Mouse (Mus musculus) kidney, embryonic 16.5 days (tissue): Measurements from ENCODE around the gene Scgb1a1. TPM values are rescaled to one million over a fixed set of nuclear protein-coding genes. Genes with fewer than 3 reads are reported as not detected.

Experiments
- ATAC-seq: fragments of 200-750 bp; cut with Nextera tagmentation; 2 replicates; pipeline ENCODE4 v1.8.0; 2017; ENCODE audit warnings: moderate TSS enrichment; ENCODE audit not compliant: low FRiP score, low TSS enrichment
- H3K27ac ChIP-seq: fragments of 300-500 bp; sonication (generic); 2 replicates; pipeline ENCODE4 v1.5.1; 2014; ENCODE audit warnings: low read length
- H3K27me3 ChIP-seq: fragments of 300-500 bp; sonication (generic); 2 replicates; pipeline ENCODE4 v1.6.1; 2014; ENCODE audit warnings: low read length, control low read depth, mixed read lengths; ENCODE audit not compliant: insufficient read depth
- H3K36me3 ChIP-seq: fragments of 300-500 bp; sonication (generic); 2 replicates; pipeline ENCODE4 v1.6.1; 2014; ENCODE audit warnings: low read length, control low read depth, mixed read lengths; ENCODE audit not compliant: insufficient read depth
- H3K4me1 ChIP-seq: fragments of 300-500 bp; sonication (generic); 2 replicates; pipeline ENCODE4 v1.6.1; 2014; ENCODE audit warnings: low read length, control low read depth, mixed read lengths; ENCODE audit not compliant: insufficient read depth
- H3K4me2 ChIP-seq: fragments of 300-500 bp; sonication (generic); replicated peaks from 2 replicates; pipeline ENCODE4 v1.6.1; 2014; ENCODE audit warnings: low read depth, low read length
- H3K4me3 ChIP-seq: fragments of 300-500 bp; sonication (generic); 2 replicates; pipeline ENCODE4 v1.5.1; 2014; ENCODE audit warnings: mild to moderate bottlenecking, low read length
- H3K9ac ChIP-seq: fragments of 300-500 bp; sonication (generic); replicated peaks from 2 replicates; pipeline ENCODE4 v1.6.1; 2014; ENCODE audit warnings: low read length
- H3K9me3 ChIP-seq: fragments of 300-500 bp; sonication (generic); 2 replicates; pipeline ENCODE4 v1.6.1; 2016; ENCODE audit warnings: low read length, control low read depth
- WGBS: fragments of 180-500 bp; shearing (Covaris S2); extraction: QIAGEN DNeasy Blood & Tissue Kit; methylation state at CpG from one replicate; pipeline ENCODE4 v1.1.7; 2014; 5-methylcytosine and 5-hydroxymethylcytosine counted together
- polyA plus RNA-seq: library from polyadenylated mRNA; unstranded; fragments of >200 nt; fragmentation: Nextera tagmentation; extraction: Ambion mirVana; gene quantifications from 2 replicates; pipeline ENCODE4 v1.2.1, GENCODE M21; 2015

Gene Scgb1a1
- polyA plus RNA-seq, 1 experiment from 2014 or later = 0.76 TPM

GRCm38 (mm10) chr19:9047946-9048387 lies 39.8 kb downstream of the Scgb1a1 start:
- H3K36me3 ChIP-seq = no peaks in the 10 kb centered on the region
- H3K9me3 ChIP-seq = no peaks in the 10 kb centered on the region
- no peak overlapping the region for H3K4me2 ChIP-seq
- no peak overlapping the region for H3K4me3 ChIP-seq
- no peak for ATAC-seq
- H3K4me1 ChIP-seq = peaks cover 4% of the 10 kb centered on the region; the same call in 1 of the 2 replicates
- H3K27me3 ChIP-seq = no peaks in the 10 kb centered on the region
- no peak overlapping the region for H3K27ac ChIP-seq
- H3K9ac ChIP-seq = no peak overlapping the region
- WGBS = 39% methylated on average over 1 of the region's 1 CpGs

GRCm38 (mm10) chr19:9047207-9047945 lies 40.4 kb downstream of the Scgb1a1 start:
- WGBS = 71% methylated on average over 7 of the region's 7 CpGs
- Histone ChIP-seq H3K9me3 (no peaks in the 10 kb centered on the region), H3K9ac (no peak overlapping the region), H3K4me1 (peaks cover 4% of the 10 kb centered on the region; the same call in 1 of the 2 replicates), H3K4me3 (no peak overlapping the region), H3K27me3 (no peaks in the 10 kb centered on the region), H3K4me2 (no peak overlapping the region), H3K27ac (no peak overlapping the region), H3K36me3 (no peaks in the 10 kb centered on the region)
- ATAC-seq = no peak

- no peak for ATAC-seq
- no peak overlapping the region for H3K27ac ChIP-seq
- no peak overlapping the region for H3K4me3 ChIP-seq
- no peak overlapping the region for H3K4me2 ChIP-seq
- H3K27me3 ChIP-seq = no peaks in the 10 kb centered on the region
- peaks cover 4% of the 10 kb centered on the region; the same call in 1 of the 2 replicates for H3K4me1 ChIP-seq
- 57% methylated on average over 4 of the region's 4 CpGs for WGBS
- H3K36me3 ChIP-seq = no peaks in the 10 kb centered on the region
- no peak overlapping the region for H3K9ac ChIP-seq
- no peaks in the 10 kb centered on the region for H3K9me3 ChIP-seq
Observed at GRCm38 (mm10) chr19:9044291-9044690, 43.5 kb downstream of the Scgb1a1 start.

- Histone ChIP-seq H3K4me2 (no peak overlapping the region), H3K4me3 (no peak overlapping the region), H3K9me3 (no peaks in the 10 kb centered on the region), H3K36me3 (no peaks in the 10 kb centered on the region), H3K27me3 (no peaks in the 10 kb centered on the region), H3K4me1 (peaks cover 4% of the 10 kb centered on the region; the same call in 1 of the 2 replicates), H3K9ac (no peak overlapping the region), H3K27ac (no peak overlapping the region)
- WGBS = 96% methylated on average over 1 of the region's 1 CpGs
- ATAC-seq = no peak
Observed at GRCm38 (mm10) chr19:9043123-9043522, 44.6 kb downstream of the Scgb1a1 start.

GRCm38 (mm10) chr19:9041074-9041473 lies 46.7 kb downstream of the Scgb1a1 start:
- no peak for ATAC-seq
- Histone ChIP-seq H3K9me3 (no peaks in the 10 kb centered on the region), H3K9ac (no peak overlapping the region), H3K36me3 (no peaks in the 10 kb centered on the region), H3K27ac (no peak overlapping the region), H3K4me2 (no peak overlapping the region), H3K27me3 (no peaks in the 10 kb centered on the region), H3K4me1 (no peaks in the 10 kb centered on the region), H3K4me3 (no peak overlapping the region)

DNA sequence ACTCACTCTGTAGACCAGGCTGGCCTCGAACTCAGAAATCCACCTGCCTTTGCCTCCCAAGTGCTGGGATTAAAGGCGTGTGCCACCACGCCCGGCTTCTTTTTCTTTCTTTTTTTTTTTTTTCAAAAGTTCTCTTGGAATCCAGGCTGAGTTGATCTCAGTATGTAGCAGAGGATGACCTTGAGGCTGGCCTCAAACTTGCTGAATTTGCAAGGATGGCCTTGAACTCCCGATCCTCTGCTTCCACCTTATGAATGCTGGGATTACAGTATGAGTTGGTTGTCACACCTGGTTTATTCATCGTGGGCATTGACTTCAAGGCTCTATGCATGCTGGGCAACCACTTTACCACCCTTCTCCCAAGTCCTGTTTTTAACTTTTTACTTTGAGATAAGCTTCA lies 47.1 kb downstream of the Scgb1a1 start:
- Histone ChIP-seq H3K4me3 (no peak overlapping the region), H3K27ac (no peak overlapping the region), H3K9me3 (no peaks in the 10 kb centered on the region), H3K27me3 (no peaks in the 10 kb centered on the region), H3K36me3 (no peaks in the 10 kb centered on the region), H3K9ac (no peak overlapping the region), H3K4me1 (no peaks in the 10 kb centered on the region), H3K4me2 (no peak overlapping the region)
- ATAC-seq = no peak
- WGBS = 84% methylated on average over 6 of the region's 6 CpGs

- 27% methylated on average over 7 of the region's 7 CpGs for WGBS
- Histone ChIP-seq H3K4me3 (no peak overlapping the region), H3K27me3 (no peaks in the 10 kb centered on the region), H3K9ac (no peak overlapping the region), H3K36me3 (no peaks in the 10 kb centered on the region), H3K4me1 (no peaks in the 10 kb centered on the region), H3K9me3 (no peaks in the 10 kb centered on the region), H3K27ac (no peak overlapping the region), H3K4me2 (no peak overlapping the region)
- ATAC-seq = no peak
Observed at GRCm38 (mm10) chr19:9039928-9040327, 47.8 kb downstream of the Scgb1a1 start.

DNA sequence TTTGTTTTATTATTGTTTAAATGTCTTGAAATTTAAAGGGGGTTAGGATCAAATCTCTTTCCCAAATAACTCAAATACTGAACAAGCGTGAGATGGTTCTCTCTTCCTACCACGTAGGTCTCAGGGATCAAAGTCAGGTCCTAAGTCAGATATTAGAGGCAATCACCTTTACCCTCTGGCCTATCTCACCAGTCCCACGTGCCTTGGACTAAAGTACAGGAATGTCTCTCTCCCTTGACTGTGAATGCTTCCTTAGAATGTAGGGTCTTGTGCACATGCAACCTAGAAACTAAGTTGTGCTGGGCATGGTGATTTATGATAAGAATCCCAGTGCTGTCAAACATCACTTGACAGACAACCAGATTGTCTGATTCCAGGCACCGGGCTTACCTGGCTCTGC lies 48.5 kb downstream of the Scgb1a1 start:
- no peaks in the 10 kb centered on the region for H3K36me3 ChIP-seq
- H3K4me1 ChIP-seq = 0 out of 2 replicates have a peak, but pooled peaks cover under 1% of the 10 kb centered on the region
- no peak overlapping the region for H3K27ac ChIP-seq
- no peak overlapping the region for H3K4me3 ChIP-seq
- H3K9me3 ChIP-seq = no peaks in the 10 kb centered on the region
- no peak for ATAC-seq
- H3K4me2 ChIP-seq = no peak overlapping the region
- H3K27me3 ChIP-seq = no peaks in the 10 kb centered on the region
- H3K9ac ChIP-seq = no peak overlapping the region
- WGBS = 77% methylated on average over 4 of the region's 4 CpGs

GRCm38 (mm10) chr19:9038136-9038535 lies 49.6 kb downstream of the Scgb1a1 start:
- ATAC-seq = no peak
- Histone ChIP-seq H3K4me3 (no peak overlapping the region), H3K9me3 (no peaks in the 10 kb centered on the region), H3K9ac (no peak overlapping the region), H3K36me3 (no peaks in the 10 kb centered on the region), H3K27ac (no peak overlapping the region), H3K27me3 (no peaks in the 10 kb centered on the region), H3K4me2 (no peak overlapping the region), H3K4me1 (0 out of 2 replicates have a peak, but pooled peaks cover 4% of the 10 kb centered on the region)
- 48% methylated on average over 3 of the region's 3 CpGs for WGBS

DNA sequence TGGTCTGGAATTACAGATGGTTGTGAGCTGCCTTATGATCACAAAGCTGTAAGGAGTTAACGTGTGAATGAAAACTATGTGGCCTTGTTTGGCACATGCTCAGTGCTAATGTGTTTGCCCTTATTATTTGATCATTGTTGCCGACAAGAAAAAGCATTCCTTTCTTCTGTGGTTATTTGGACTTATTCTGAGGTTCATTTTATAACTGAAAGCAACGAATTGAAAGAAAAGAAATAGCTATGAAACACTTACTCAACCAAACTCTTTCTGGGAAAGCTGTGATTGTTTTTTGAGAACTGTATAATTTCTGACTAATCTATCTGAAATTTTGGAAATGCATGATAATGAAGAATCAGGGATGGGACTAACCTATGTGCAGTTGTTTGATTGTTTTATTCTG lies 52.7 kb downstream of the Scgb1a1 start:
- Histone ChIP-seq H3K27me3 (no peaks in the 10 kb centered on the region), H3K36me3 (no peaks in the 10 kb centered on the region), H3K27ac (no peak overlapping the region), H3K4me2 (no peak overlapping the region), H3K4me1 (0 out of 2 replicates have a peak, but pooled peaks cover 4% of the 10 kb centered on the region), H3K4me3 (no peak overlapping the region), H3K9me3 (no peaks in the 10 kb centered on the region), H3K9ac (no peak overlapping the region)
- ATAC-seq = no peak
- 71% methylated on average over 3 of the region's 3 CpGs for WGBS
